Mouse (Mus musculus): ENCODE data around the gene Cacna1e.

- TF ChIP-seq POLR2A (IDR thresholded peaks at IDR 0.05; ENCODE audit: borderline replicate concordance, insufficient read depth, low read length) (no peak), CTCF (IDR thresholded peaks at IDR 0.05; ENCODE audit: borderline replicate concordance, insufficient read depth, low read depth, low read length) (no peak)
Measured at GRCm38 (mm10) chr1:154615759-154616158, 268.5 kb downstream of the Cacna1e start.
